Mouse (Mus musculus): ENCODE results near the gene Nacc2.

The Nacc2 gene

DNA sequence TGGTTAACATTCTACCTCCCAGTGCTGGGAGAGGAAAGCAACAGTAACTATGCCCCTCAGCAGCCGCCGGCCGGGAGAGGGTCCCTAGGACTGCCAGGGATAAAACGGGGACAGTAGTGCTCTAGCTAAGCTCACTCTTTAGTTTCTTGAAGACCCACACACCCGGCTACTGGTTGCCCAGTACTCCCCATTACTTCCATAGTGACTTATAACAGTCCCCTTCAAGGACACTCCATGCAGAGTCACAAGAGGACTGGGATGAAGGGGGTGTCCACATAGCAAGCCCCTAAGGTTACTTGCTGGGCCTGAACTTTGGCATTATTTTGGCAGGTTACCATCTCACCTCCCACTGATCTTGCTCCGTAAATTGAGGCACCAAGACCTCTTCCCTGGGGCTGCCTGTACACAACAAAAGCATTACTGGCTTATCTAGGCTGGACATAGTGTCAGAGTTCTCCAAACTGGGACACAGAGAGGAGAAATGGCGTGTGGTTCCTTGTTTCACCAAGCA, 16.1 kb upstream of the Nacc2 start:
- no peak for DNase-seq

DNA sequence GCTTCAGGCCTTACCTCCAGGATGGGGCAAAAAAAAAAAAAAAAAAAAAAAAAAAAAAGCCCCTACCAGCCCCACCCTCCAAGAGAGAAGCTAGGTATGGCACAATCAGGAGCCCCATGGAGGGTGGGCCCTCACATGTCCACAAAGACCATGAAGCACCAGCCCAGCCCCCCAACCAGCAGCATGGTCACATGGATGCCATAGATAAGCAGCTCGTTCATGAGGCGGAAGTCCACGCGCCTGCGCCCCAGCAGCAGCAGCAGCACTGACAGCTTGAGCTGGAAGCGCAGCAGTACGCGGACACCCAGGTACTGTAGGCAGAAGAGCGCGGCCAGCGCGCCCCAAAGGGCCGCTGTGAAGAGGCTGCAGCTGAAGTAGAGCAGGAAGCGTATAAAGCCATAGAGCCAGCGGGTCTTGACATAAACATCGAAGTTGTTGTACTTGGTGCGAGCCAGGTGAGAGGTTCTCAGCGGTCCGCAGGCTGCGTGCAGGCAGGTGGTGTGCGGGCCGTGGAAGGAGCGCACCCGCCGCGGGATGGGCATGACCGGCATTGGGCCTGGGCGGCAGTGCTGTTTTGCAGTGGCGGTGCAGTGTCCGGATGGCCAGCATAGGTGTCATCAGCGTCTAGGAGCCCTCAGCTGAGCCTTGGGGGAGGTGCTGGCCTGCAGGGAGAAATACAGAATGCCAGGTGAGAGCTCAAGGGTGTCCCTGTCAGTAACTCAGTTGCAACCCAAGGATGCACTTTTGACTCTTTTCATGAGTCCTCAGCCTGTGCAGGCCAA, 15.4 kb upstream of the Nacc2 start:
- no peak for DNase-seq

DNA sequence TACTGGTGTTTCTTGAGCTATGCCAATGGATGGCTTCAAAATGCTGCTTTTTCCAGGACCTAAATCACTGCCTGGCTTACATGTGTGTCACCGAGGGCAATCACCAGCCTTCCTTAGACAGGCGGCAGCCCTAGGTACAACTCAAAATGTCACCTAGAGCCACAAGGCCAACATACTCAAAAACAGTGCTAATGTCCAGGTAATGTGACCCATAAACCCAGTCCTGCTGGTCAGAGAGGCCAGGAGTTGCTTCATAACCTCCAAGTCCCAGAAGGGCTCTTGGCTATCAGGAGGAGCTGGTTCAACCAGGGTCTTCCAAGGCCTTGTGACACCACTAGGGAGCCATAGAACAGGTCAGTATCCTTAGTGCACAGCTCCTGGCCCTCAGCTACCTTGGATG, 11.6 kb upstream of the Nacc2 start:
- no peak for DNase-seq

DNA sequence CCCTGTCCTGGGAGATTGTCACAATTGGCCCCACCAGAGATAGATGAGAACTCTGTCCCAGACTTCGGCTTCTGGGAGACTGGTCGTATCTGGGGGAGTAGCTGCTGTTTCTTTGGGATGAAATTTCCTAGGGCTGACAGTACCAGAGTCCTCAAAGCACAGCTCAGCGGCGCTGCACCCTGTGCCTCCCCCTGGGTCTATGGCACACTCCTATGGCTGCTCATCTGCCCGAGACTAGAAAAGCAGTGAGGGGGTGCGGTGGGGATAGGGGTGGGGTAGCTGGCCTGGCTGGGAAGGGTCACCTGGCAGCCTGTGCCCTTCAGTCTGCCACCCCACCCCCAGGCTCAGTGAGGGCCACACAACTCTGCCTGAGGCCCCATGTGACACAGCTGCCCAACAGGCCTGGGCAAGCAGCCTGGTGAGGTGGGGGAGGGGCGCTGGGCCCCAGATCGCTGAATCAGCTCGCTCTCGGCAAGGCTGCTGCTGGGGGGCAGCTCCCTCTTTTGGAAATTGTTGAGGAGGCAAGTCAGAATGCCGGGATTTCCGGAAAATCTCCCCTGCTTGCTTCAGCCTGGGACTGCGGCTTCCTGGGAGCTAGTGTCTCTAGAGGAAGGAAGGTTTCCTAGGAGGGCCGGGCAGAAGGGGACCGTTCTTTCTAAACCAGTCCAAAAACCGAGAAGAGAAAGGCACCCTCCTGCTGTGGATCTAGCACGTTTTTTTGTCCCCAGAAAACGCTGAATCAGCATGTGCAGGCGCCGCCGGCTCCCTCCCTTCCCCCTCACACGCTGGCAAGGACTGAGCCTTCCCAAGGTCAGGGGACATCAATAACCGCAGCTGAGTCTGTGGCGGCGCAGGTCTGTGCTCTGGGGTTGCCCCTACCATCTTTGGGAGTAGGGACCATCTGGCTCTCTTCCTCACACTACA, 9.9 kb upstream of the Nacc2 start:
- DNase-seq: peak; percentile 80

DNA sequence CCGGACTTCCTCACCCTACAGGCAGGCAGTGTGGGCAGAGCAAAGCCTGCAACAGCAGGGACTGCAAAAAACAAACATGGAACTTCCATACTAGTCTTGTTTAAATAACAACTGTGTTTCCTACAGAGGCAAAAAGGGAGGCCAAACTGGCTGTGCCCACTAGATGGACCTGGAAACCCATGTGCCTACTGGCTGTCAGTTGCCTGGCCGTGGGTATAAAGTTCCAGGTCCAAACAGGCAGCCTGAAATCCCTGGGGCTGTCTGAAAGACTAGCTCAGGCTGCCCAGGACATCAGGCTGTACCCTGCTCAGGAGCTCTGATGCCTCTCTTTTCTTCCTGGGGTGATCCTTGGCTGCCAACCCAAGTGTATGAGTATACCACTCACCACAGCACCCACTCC, 8.3 kb upstream of the Nacc2 start:
- no peak for DNase-seq

DNA sequence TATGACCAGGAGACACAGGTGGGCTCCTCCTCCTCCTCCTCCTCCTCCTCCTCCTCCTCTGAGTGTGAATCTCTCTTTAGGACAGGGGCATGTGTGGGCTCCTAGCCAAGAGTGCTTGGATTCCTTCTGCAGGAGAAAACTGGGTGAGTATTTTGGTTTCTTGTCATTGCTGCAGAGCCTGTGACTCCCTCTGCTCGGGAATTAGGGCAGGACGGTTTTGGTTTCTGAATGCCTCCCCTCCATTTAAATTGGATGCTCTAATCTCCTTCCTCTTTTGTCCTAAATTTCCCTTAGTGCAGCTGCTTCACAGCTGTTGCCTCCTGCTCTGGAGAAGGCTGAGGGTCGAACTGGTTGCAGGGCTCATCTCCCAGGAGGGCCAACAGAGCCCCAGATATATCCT, 6.9 kb upstream of the Nacc2 start:
- DNase-seq: no peak

DNA sequence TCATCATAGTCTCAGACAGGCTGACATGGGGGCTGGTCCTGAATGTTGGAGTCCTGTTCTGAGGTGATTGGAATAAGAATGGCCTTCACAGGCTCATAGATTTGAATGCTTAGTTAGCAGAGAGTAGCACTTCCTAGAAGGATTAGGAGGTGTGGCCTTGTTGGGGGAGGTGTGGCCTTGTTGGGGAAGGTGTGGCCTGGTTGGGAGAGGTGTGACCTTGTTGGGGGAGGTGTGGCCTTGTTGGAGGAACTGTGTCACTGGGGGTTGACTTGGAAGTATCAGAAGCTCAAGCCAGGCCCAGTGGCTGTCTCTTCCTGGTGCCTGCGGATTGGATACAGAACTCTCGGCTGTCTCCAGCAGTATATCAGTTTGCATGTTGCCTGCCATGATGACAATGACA, 6.3 kb upstream of the Nacc2 start:
- no peak for DNase-seq

DNA sequence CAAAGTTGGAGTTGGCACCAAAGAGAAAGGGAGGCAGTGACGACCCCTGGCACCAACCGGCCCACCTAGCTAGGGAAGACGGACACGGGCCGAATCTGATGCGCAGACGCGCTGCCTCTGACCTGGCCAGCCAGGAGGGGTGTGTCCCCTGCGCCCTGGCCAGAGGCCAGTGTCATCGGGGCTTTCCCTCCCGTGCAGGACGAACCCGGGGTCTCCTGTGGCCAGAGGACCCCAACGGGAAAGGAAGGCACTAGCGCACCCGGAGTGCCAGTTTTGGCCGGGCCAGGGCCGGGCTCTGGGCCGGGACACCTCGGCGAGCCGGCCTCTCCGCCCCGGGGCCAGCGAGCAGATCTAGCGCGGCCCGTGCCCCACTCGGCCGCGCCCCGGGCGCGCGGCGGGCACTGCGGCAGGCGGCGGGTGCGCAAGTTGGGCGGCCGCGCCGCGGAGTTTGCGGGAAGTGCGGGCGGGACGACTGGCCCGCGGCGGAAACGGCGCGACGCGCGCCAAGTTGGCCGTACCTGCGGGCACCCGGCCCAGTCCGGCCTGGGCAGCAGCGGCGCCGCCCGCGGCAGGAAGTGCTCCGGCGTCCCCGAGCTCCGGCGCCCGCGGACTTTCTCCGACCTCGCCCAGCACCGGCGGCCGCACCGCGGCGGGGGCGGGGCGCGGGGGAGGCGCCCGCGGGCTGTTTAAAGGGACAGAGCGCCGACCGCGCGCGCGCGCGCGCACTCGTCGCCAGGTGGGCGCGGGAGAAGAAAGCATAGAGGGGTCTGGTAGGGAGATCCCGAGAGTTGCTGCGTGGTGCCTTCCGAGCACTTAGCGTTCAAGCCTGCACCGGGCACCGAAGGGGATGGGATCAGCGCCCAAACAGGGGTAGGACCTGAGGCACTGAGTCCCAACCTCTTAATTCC, 595 bp downstream of the Nacc2 start:
- peak; percentile 78 for DNase-seq

DNA sequence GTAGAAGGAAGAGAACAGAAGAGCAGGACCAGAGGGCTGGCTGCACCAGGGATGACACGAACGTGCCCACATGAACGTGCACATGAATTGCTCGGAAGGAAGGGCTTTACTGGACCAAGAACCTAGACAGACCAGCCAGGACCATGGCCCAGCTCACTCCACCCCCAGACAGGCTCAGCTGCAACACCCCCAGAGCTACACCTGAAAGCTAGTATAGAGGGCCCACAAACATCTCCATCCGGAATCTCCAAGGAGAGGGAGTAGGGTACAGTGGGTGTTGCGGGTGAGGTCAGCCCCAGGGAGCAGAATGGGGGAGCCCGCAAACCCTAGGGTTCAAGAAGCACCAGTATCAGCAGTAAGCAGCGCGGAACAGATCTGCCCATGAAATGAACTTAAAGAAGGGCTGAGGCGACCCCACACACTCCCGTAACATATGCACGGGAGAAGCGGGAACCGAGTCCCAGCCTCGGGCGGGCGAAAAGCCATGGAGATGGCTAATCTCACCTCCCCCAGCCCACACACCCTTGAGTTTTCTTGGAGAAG, 1.4 kb downstream of the Nacc2 start:
- no peak for DNase-seq

DNA sequence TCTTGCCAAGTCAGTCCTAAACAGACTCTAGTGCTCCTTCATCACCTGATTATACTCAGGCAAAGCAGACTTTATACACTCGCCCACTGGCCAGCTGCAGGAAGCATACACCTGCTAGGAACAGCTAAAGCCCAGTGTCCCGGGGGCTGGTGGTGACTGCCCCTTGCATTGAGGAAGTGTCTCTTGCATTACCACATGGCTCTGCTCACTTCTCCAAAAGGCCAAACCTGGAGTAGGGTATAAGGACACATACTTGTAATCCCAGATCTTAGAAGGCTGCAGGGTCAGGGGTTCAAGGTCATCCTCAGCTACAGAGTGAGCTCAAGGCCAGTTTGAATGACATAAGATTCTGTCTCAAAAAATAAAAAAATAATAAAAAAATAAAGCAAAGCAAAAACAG, 3.4 kb downstream of the Nacc2 start:
- no peak for DNase-seq

DNA sequence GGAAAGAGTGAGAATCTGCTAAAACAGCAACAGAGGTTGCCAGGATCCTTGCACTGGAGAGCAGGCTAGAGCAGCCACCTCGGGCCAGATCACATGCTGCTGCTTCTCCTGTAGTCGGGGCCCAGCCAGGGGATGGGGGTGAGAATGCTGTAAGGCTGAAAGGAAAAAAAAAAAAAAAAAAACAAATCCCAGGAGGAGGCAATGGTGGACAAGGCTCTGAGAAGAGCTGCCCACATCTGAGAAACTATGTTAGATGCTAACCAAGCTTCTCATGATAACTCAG, 3.8 kb downstream of the Nacc2 start:
- DNase-seq: no peak

DNA sequence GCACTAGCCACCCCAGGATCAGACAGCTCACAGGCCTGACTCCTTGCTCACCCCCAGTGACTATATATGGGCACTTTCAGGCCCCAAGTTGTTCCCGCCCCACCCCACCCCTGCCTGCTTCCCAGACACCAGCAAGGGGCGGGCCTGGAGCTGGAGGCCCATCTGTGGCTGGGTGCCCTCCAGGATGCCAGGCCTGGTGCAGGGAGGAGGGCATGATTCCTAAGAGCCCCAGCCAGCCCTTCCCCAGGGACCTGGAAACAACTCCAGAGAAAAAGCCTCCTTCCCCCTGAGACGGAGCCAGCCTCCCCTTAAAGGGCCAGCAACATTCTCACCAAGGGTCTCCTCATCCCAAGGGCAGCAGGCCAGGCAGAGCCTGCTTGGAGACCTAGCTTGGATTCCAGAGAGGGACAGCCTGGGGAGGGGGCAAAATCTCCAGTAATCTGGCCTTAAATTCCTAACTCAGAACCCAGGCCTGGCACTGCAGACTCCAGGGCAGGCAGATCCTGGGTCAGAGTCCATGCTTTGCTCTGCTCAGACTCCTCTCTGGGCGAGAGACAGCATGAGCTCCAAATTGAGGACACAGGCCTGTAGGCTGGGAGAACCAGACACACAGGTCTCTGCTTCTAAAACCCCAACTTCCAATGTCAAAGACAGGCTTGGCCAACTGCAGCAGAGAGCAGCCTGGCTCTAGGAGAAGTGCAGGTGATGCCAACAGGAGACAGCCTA, 4.3 kb downstream of the Nacc2 start:
- DNase-seq: no peak

DNA sequence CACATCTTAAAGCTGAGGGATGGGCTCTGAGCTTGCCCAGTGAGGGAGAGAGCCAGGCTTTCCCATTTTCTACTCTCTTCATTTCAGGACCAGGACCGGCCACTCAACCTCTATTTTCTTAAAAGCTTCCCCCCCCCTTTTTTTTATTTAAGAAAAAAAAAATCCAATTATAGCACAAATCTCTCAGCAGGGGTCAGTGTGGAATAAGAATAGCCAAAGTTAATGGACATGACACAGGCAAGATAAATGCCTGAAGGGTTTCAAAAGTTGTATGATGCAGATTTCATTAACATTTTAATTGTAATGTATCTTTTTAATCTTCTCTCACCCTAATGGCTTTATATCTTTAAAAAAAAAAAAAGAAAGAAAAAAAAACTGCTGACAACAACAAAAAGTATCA, 5.4 kb downstream of the Nacc2 start:
- no peak for DNase-seq

DNA sequence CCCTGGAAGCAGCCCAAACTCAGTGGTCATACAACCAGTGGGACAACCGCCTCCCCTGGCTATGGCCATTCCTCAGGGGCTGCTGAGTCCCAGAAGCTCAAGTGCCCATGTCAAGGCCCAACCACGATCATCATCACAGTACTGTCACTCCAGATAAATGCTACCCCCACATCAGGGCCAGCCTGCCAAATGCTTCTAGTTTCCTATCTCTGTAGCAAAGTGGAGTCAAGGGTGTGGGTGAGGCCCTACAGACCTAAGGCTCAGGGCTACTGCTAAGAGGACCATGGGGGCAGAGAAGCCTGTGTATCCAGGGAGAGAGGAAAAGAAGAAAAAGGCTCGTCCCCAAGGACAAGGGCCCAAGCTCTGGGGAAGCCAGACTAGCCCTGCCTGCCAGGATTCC, 6.5 kb downstream of the Nacc2 start:
- no peak for DNase-seq

DNA sequence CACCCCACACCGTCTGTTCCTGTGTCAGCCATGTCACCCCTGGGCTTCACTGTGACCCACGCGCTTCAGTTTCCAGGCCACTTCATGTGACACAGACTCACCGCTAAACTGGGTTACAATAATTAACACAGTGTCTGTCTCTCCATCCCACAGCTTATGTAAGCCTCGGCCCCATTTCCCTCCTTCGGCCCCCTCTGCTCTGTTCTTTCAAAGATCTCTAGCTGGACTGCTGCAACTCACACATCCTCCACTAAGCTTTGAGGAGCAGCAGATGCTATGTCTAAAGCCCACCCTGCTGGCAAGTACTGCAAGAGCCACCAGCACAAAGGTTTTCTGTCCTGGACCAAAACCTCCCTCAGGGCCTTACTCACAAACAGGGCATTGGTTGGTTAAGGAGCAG, 7.8 kb downstream of the Nacc2 start:
- no peak for DNase-seq

DNA sequence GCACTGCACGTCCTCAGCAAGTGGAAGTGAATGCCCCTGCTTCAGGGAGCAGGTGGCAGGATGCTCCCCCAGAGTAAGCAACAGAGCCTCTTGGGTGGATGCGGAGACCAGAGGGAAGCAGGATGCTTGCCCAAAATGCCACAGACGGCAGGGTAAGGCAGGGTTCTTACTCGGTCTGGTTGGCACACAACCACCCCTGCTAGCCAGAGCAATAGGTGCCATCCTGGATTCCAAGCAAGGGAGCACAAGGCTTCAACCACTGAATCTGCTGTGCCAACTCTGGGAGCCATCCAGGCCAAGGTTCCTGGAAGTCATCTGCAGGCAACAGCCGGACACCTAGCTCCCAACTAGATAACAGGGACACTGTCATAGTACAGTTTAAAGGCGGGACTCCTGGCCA, 14.8 kb downstream of the Nacc2 start:
- DNase-seq: no peak

DNA sequence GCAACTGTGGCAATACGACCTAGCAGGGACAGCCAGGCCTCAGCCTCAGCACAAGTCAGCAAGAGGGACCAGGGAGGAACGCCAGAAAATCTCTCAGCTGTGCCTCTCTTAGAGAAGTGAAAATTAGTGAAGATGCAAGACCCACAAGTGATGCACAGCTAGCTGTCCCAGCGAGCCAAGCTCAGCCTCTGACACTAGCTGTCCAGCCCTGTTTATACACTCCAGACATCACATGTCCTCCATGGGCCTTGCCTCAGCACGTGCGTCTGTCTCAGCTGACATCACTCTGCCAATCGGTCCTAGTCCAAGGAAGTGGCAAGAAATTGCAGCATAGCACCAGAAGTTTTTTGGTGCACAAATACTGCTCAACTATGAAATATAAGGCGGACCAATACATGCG, 16.0 kb downstream of the Nacc2 start:
- no peak for DNase-seq

DNA sequence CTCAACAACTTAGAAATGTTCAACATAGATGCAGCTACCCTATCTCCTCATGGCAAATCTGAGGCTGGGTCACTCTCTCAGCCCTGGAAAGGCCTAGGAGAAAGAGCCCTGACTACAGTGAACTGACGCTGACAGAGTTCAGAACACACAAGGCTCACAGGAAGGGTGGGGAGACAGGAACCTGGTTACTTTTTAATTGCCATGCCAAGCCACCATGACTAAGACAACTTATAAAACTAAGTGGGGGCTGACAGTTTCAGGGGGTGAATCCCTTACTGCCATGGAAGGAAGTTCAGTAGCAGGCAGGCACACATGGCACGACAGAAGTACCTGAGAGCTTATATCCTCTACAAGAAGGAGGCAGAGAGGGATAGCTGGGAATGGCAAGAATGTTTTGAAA, 16.8 kb downstream of the Nacc2 start:
- DNase-seq: no peak

DNA sequence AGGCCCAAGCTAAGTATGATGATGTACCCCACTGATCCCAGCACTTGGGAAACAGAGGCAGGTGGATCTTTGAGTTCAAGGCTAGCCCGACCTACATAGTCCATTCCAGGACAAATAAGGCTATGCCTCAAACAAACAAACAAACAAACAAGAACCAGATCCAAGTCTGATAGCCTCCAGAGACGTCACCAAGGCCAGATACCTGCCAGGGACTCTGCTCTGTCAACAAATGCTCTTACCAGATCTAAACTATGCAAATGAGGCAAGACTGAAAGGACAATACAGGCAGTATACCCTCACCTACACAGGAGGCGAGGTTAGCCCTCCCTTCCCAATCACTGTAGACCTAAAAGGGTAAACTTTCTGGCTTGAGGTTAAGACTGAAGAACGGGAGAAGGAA, 22.7 kb downstream of the Nacc2 start:
- DNase-seq: no peak

DNA sequence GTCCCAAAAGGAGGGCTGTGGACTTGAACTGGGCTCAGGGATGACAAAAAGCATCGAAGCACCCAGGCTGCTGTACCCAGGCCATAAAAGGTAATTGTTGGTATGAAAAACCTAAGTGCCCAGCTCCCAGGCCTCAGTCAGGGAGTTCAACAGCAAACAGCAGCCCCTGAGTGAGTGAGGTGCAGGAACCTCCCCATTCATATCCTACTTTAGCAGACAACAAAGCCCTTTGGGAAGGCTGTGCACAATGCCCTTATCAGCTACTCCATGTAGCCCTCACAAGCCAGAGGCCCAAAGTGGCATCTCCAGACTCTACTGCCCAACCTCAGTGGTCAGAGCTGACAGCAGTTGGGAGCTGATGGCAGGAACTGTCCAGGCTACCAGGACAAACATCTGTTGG, 23.2 kb downstream of the Nacc2 start:
- DNase-seq: no peak

DNA sequence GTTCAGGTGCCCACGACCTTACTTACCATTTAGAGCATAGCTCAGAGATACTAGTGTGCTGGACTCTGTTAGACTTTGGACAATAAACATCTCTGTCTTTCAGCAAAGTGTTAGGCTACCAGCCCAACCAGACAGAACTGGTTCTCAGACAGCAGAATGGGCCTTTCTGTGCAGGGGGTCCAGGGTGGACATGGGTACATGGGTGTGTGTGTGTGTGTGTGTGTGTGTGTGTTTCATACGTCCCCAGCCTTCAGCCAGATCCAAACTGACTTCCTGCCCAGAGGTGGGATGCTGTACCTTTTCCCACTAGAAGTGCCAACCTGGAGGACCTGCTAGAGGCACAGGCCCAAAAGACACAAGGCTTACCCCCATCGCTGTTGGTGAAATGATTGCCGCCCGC, 23.8 kb downstream of the Nacc2 start:
- DNase-seq: no peak

DNA sequence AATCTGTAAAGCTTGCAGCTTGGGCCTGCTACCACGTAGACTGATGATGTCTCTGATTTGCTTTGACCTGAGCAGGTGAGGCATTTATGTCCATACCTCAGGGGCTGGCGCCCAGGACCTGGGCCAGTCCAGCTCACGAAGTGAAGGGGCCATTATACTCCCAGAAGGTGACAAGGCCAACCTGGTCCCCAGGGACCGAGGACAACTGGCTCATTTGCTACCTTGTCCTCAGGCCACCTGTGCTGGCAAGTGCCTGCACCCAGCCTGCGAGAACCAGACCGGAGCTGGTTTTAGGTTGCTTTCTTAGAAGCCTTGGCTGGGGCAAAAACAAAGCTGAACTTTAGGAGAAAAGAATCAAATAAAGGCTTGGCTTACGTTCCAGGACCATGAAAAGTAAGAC, 29.1 kb downstream of the Nacc2 start:
- no peak for DNase-seq
